Mouse (Mus musculus) stomach, postnatal 0 days (tissue): ENCODE measurements around the gene Iapp. TPM values are rescaled to one million over a fixed set of nuclear protein-coding genes. Genes with fewer than 3 reads are reported as not detected.
"Not testable (repeated sequence)": the region's sequence is repeated elsewhere in the genome, so short reads cannot be mapped to it uniquely, and the experiment has no call there.

Experiments used
- ATAC-seq: fragments of 200-750 bp; cut with Nextera tagmentation; 2 replicates; pipeline ENCODE4 v1.8.0; 2017; ENCODE audit not compliant: low FRiP score, low TSS enrichment
- DNase-seq: peaks from one replicate; pipeline ENCODE4 v3.0.0-alpha.2; 2016; ENCODE audit warnings: low spot score
- H3K27ac ChIP-seq: fragments of 300-500 bp; sonication (generic); replicated peaks from 2 replicates; pipeline ENCODE4 v1.5.1; 2014; ENCODE audit warnings: mild to moderate bottlenecking, control low read depth
- H3K27me3 ChIP-seq: fragments of 300-500 bp; sonication (generic); 2 replicates; pipeline ENCODE4 v1.6.1; 2014; ENCODE audit warnings: low read length; ENCODE audit not compliant: control insufficient read depth, insufficient read depth
- H3K36me3 ChIP-seq: fragments of 300-500 bp; sonication (generic); 2 replicates; pipeline ENCODE4 v1.6.1; 2014; ENCODE audit warnings: low read length, mixed read lengths; ENCODE audit not compliant: control insufficient read depth, insufficient read depth
- H3K4me1 ChIP-seq: fragments of 300-500 bp; sonication (generic); replicated peaks from 2 replicates; pipeline ENCODE4 v1.6.1; 2014; ENCODE audit warnings: antibody characterized with exemption; ENCODE audit not compliant: control insufficient read depth, insufficient read depth
- H3K4me2 ChIP-seq: fragments of 300-500 bp; sonication (generic); replicated peaks from 2 replicates; pipeline ENCODE4 v1.6.1; 2014; ENCODE audit warnings: low read depth, mild to moderate bottlenecking, control low read depth, moderate library complexity
- H3K4me3 ChIP-seq: fragments of 300-500 bp; sonication (generic); 2 replicates; pipeline ENCODE4 v1.5.1; 2014; ENCODE audit warnings: low read depth, low read length, control low read depth
- H3K9ac ChIP-seq: fragments of 300-500 bp; sonication (generic); 2 replicates; pipeline ENCODE4 v1.6.1; 2014; ENCODE audit warnings: mild to moderate bottlenecking, low read length, control low read depth, mixed read lengths
- H3K9me3 ChIP-seq: fragments of 300-500 bp; sonication (generic); 2 replicates; pipeline ENCODE4 v1.6.1; 2016; ENCODE audit warnings: low read length; ENCODE audit not compliant: control insufficient read depth
- CTCF ChIP-seq: IDR thresholded peaks from 2 replicates; pipeline ENCODE4 v1.5.1; 2016; ENCODE audit warnings: antibody characterized with exemption, low read depth, mild to moderate bottlenecking, moderate library complexity
- EP300 ChIP-seq: optimal IDR thresholded peaks from 2 replicates; pipeline ENCODE3; 2016; ENCODE audit warnings: antibody characterized with exemption
- WGBS: fragments of 180-500 bp; shearing (Covaris S2); extraction: QIAGEN DNeasy Blood & Tissue Kit; methylation state at CpG from one replicate; pipeline ENCODE4 v1.1.7; 2014; 5-methylcytosine and 5-hydroxymethylcytosine counted together
- polyA plus RNA-seq: library from polyadenylated mRNA; unstranded; fragments of >200 nt; fragmentation: Nextera tagmentation; extraction: Ambion mirVana; gene quantifications from 2 replicates; pipeline ENCODE4 v1.2.1, GENCODE M21; 2015

Iapp gene
- polyA plus RNA-seq, 1 experiment from 2014 or later: 0.87 TPM

GRCm38 (mm10) chr6:142343561-142343960, 45.3 kb downstream of the Iapp start:
- TF ChIP-seq CTCF: peak; percentile 83
- no peak for TF ChIP-seq EP300
- Histone ChIP-seq H3K27me3 (no peaks in the 10 kb centered on the region), H3K4me2 (no peak overlapping the region), H3K4me1 (0 out of 2 replicates have a peak, but pooled peaks cover 4% of the 10 kb centered on the region), H3K27ac (no peak overlapping the region), H3K36me3 (no peaks in the 10 kb centered on the region), H3K9me3 (no peaks in the 10 kb centered on the region), H3K9ac (no peak overlapping the region), H3K4me3 (no peak overlapping the region)
- ATAC-seq (no peak), DNase-seq (peak; percentile 48)
- WGBS: 62% methylated on average over 2 of the region's 2 CpGs

GRCm38 (mm10) chr6:142345440-142346038, 47.3 kb downstream of the Iapp start, which contains the start of gene Pyroxd1:
Gene Pyroxd1, plus strand, starts transcription at chr6:142345654.
- ATAC-seq: peak; percentile 90
- WGBS: under 1% methylated on average over 48 of the region's 48 CpGs
- TF ChIP-seq CTCF (peak; percentile 8; the same call in 1 of the 2 replicates), EP300 (peak; percentile 66)

GRCm38 (mm10) chr6:142346181-142347110, 48.2 kb downstream of the Iapp start:
- Histone ChIP-seq H3K27ac (peak overlapping the region; percentile 93), H3K4me1 (0 out of 2 replicates have a peak, but pooled peaks cover 4% of the 10 kb centered on the region), H3K4me2 (peak overlapping the region; percentile 56), H3K27me3 (no peaks in the 10 kb centered on the region), H3K9ac (peak overlapping the region; percentile 77; the same call in 1 of the 2 replicates), H3K36me3 (0 out of 2 replicates have a peak, but pooled peaks cover 5% of the 10 kb centered on the region), H3K4me3 (peak overlapping the region; percentile 79), H3K9me3 (no peaks in the 10 kb centered on the region)
- peak; percentile 69 for ATAC-seq
- DNase-seq: peak; percentile 31
- WGBS: 30% methylated on average over 12 of the region's 12 CpGs
- TF ChIP-seq EP300 (no peak), CTCF (no peak)

More at GRCm38 (mm10) chr6:142345440-142346038, 47.3 kb downstream of the Iapp start, which contains the start of gene Pyroxd1:
- Histone ChIP-seq H3K27ac (peak within 1 kb of the TSS; percentile 93), H3K4me3 (peak within 1 kb of the TSS; percentile 79), H3K27me3 (no peaks in the 10 kb centered on the region), H3K36me3 (no peaks in the 10 kb centered on the region), H3K4me1 (0 out of 2 replicates have a peak, but pooled peaks cover 4% of the 10 kb centered on the region), H3K4me2 (peak within 1 kb of the TSS; percentile 56), H3K9me3 (no peaks in the 10 kb centered on the region), H3K9ac (peak within 1 kb of the TSS; percentile 77)
- DNase-seq: peak; percentile 88

GRCm38 (mm10) chr6:142347431-142348385, 49.5 kb downstream of the Iapp start:
- Histone ChIP-seq H3K4me2 (no peak overlapping the region), H3K4me1 (0 out of 2 replicates have a peak, but pooled peaks cover 4% of the 10 kb centered on the region)
- TF ChIP-seq CTCF: no peak
- no peak for TF ChIP-seq EP300

GRCm38 (mm10) chr6:142352099-142352498, 53.9 kb downstream of the Iapp start:
- ATAC-seq: peak; percentile 72
- not testable (repeated sequence) for H3K9ac ChIP-seq, DNase-seq, H3K27ac ChIP-seq, H3K27me3 ChIP-seq, H3K4me3 ChIP-seq, H3K9me3 ChIP-seq, H3K4me1 ChIP-seq, H3K4me2 ChIP-seq
- peaks cover 13% of the 10 kb centered on the region; the same call in 1 of the 2 replicates for H3K36me3 ChIP-seq
- 53% methylated on average over 3 of the region's 3 CpGs for WGBS

More at GRCm38 (mm10) chr6:142347431-142348385, 49.5 kb downstream of the Iapp start:
- H3K27me3 ChIP-seq: no peaks in the 10 kb centered on the region
- DNase-seq: peak; percentile 49
- no peaks in the 10 kb centered on the region for H3K9me3 ChIP-seq
- 0 out of 2 replicates have a peak overlapping the region, but pooled peaks have one; percentile 13 for H3K27ac ChIP-seq
- H3K36me3 ChIP-seq: 0 out of 2 replicates have a peak, but pooled peaks cover 7% of the 10 kb centered on the region
- H3K4me3 ChIP-seq: no peak overlapping the region
- no peak overlapping the region for H3K9ac ChIP-seq
- no peak for ATAC-seq
- WGBS: 58% methylated on average over 11 of the region's 11 CpGs

Other genes with a start within 250 kb of the Iapp start
- 0.11 and 0.13 TPM in 2 replicates for gene Slco1a6, start 89.9 kb upstream of the Iapp start, polyA plus RNA-seq
- 1.4 and 1.6 TPM in 2 replicates for gene Slco1a5, start 24.6 kb downstream of the Iapp start, polyA plus RNA-seq
- 24.5 and 24.7 TPM in 2 replicates for gene Pyroxd1, start 47.2 kb downstream of the Iapp start, polyA plus RNA-seq
- 11.7 TPM in 2 replicates for gene Recql, start 88.7 kb downstream of the Iapp start, polyA plus RNA-seq
- gene Golt1b, start 88.8 kb downstream of the Iapp start, polyA plus RNA-seq: 62.2 and 68.5 TPM in 2 replicates
- gene Spx, start 115.0 kb downstream of the Iapp start, polyA plus RNA-seq: 0.49 and 0.64 TPM in 2 replicates
- 0.07 and 0.58 TPM in 2 replicates for gene Gys2, start 174.7 kb downstream of the Iapp start, polyA plus RNA-seq
- 151 and 174 TPM in 2 replicates for gene Ldhb, start 209.5 kb downstream of the Iapp start, polyA plus RNA-seq